Mouse (Mus musculus) bone marrow macrophage, adult 2 months (primary cell): ENCODE measurements around the gene Xkr8.

ENCODE experiments used
- CTCF ChIP-seq: IDR thresholded peaks from 2 replicates; pipeline ENCODE4 v1.5.1; 2012; ENCODE audit warnings: low read depth, mild to moderate bottlenecking, low read length, moderate library complexity
- POLR2A ChIP-seq: IDR thresholded peaks from 2 replicates; pipeline ENCODE4 v1.6.1; 2012; ENCODE audit warnings: mild to moderate bottlenecking, low read depth, low read length, borderline replicate concordance

DNA sequence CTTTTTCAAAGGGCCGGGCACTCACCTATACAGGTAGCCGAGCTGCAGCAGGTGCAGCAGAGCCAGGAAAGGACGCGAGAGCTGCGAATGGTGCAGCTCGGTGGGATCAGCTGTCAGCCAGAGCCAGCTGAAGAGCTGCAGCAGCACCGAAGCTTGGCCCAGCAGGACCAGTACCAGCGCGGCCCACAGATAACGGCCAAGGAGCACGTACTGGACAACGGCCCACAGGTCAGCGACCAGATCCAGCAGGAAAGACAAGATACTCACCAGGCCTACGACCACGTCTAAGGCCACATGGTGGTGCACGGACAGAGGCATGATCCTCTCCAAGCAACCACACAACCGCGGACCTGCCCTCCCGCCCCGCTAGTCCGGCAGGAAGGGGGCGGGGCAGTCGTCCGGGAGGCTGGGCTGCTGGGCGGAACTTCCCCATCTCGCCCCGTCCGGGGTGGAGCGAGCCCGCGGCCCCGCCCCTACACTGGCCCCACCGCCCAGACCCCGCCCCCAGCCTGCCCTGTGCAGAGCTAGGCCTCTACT, at the start of gene Xkr8:
- TF ChIP-seq CTCF (no peak), POLR2A (no peak)
